Mouse (Mus musculus) kidney, postnatal 25 days (tissue): ENCODE measurements around the gene Tmem159.

Experiments
- DNase-seq, 2 experiments: peaks; one replicate each; pipeline ENCODE4 v3.0.0; 2021; ENCODE audit warnings: mixed read lengths in 2 of 2

The Tmem159 gene

GRCm38 (mm10) chr7:120102164-120102972 is at the start of gene Tmem159:
TSS of gene Tmem159 (plus strand) at chr7:120102353.
- peak; percentile 95 for DNase-seq

GRCm38 (mm10) chr7:120054016-120054415 is 48.1 kb upstream of the Tmem159 start:
- no peak for DNase-seq

GRCm38 (mm10) chr7:120055479-120055878 is 46.7 kb upstream of the Tmem159 start:
- no peak for DNase-seq

GRCm38 (mm10) chr7:120064045-120064444 is 38.1 kb upstream of the Tmem159 start:
- DNase-seq, result no peak

- no peak for DNase-seq
These were observed 34.0 kb upstream of the Tmem159 start for GRCm38 (mm10) chr7:120068114-120068513.

GRCm38 (mm10) chr7:120069164-120069563 is 33.0 kb upstream of the Tmem159 start:
- DNase-seq, result no peak

GRCm38 (mm10) chr7:120080177-120080576 is 22.0 kb upstream of the Tmem159 start:
- no peak for DNase-seq

- DNase-seq, result no peak
These were observed 9.1 kb upstream of the Tmem159 start for GRCm38 (mm10) chr7:120093033-120093432.

- no peak for DNase-seq
These were observed 7.9 kb upstream of the Tmem159 start for GRCm38 (mm10) chr7:120094216-120094615.

- DNase-seq, result no peak
These were observed 7.0 kb upstream of the Tmem159 start, which contains the start of gene Dnah3 for GRCm38 (mm10) chr7:120095180-120095579. TSS of gene Dnah3 (minus strand) at chr7:120095280.

- peak; percentile 65 to 83 for DNase-seq
These were observed 4.3 kb upstream of the Tmem159 start for GRCm38 (mm10) chr7:120097845-120098244.

GRCm38 (mm10) chr7:120098403-120098802 is 3.8 kb upstream of the Tmem159 start:
- DNase-seq, result peak; percentile 82 to 89

- DNase-seq, result peak; percentile 45 to 56
These were observed 940 bp downstream of the Tmem159 start for GRCm38 (mm10) chr7:120103019-120103567.

GRCm38 (mm10) chr7:120104975-120105374 is 2.8 kb downstream of the Tmem159 start:
- DNase-seq, result no peak

GRCm38 (mm10) chr7:120106356-120106755 is 4.2 kb downstream of the Tmem159 start:
- DNase-seq, result no peak

GRCm38 (mm10) chr7:120109676-120110075 is 7.5 kb downstream of the Tmem159 start:
- DNase-seq, result no peak

GRCm38 (mm10) chr7:120116976-120117375 is 14.8 kb downstream of the Tmem159 start:
- DNase-seq, result no peak

GRCm38 (mm10) chr7:120117529-120117928 is 15.4 kb downstream of the Tmem159 start:
- no peak for DNase-seq

- DNase-seq, result no peak
These were observed 21.6 kb downstream of the Tmem159 start for GRCm38 (mm10) chr7:120123776-120124175.

- DNase-seq, result peak; percentile 76 to 80
These were observed 22.7 kb downstream of the Tmem159 start for GRCm38 (mm10) chr7:120124844-120125243.

GRCm38 (mm10) chr7:120126976-120127685 is 25.0 kb downstream of the Tmem159 start:
- no peak for DNase-seq

GRCm38 (mm10) chr7:120127686-120128059 is 25.5 kb downstream of the Tmem159 start:
- no peak for DNase-seq

GRCm38 (mm10) chr7:120128951-120129350 is 26.8 kb downstream of the Tmem159 start:
- no peak for DNase-seq

- DNase-seq, result no peak
These were observed 40.6 kb downstream of the Tmem159 start for GRCm38 (mm10) chr7:120142743-120143142.
